Mouse (Mus musculus): ENCODE results near the gene Smad5.

DNA sequence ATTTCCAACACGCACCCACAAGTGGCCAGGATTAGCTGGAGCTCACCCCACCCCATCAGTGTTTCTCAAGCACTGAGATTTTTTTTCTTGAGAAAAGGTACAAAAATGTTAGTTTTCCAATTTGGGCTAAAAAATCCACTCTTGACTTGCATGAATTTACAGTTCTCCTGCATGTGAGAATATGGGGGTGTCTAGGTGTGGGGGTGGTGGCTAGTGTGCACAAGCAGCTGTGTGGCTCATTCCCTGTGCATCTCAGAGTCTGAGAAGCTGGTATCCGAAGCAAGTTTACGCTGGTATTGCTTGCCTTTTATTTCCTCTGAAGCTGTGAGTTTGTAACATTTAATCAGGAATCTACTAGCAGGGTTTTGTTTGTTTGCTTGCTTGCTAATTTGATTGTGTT, 87.9 kb downstream of the Smad5 start:
- no peak for TF ChIP-seq CTCF (IDR thresholded peaks at IDR 0.05; ENCODE audit: low read depth, low read length)
- TF ChIP-seq POLR2AphosphoS5 (IDR thresholded peaks at IDR 0.05; ENCODE audit: insufficient replicate concordance, low read depth, low read length) = no peak
- no peak for TF ChIP-seq GATA1 (IDR thresholded peaks at IDR 0.05; ENCODE audit: borderline replicate concordance, low read length)
